Mouse (Mus musculus) neural tube, embryonic 12.5 days (tissue): ENCODE measurements around the gene Lpar5. TPM values are rescaled to one million over a fixed set of nuclear protein-coding genes. Genes with fewer than 3 reads are reported as not detected.

Source experiments
- ATAC-seq: fragments of 200-750 bp; cut with Nextera tagmentation; 2 replicates; pipeline ENCODE4 v1.8.0; 2017; ENCODE audit warnings: low read depth, mild to moderate bottlenecking, moderate TSS enrichment, moderate library complexity; ENCODE audit not compliant: low FRiP score
- H3K27ac ChIP-seq: fragments of 300-500 bp; sonication (generic); 2 replicates; pipeline ENCODE4 v1.5.1; 2016
- H3K27me3 ChIP-seq: fragments of 300-500 bp; sonication (generic); replicated peaks from 2 replicates; pipeline ENCODE4 v1.6.1; 2016; ENCODE audit warnings: mild to moderate bottlenecking
- H3K36me3 ChIP-seq: fragments of 300-500 bp; sonication (generic); 2 replicates; pipeline ENCODE4 v1.6.1; 2016; ENCODE audit warnings: mild to moderate bottlenecking
- H3K4me1 ChIP-seq: fragments of 300-500 bp; sonication (generic); 2 replicates; pipeline ENCODE4 v1.6.1; 2016
- H3K4me2 ChIP-seq: fragments of 300-500 bp; sonication (generic); replicated peaks from 2 replicates; pipeline ENCODE4 v1.6.1; 2016; ENCODE audit warnings: mild to moderate bottlenecking
- H3K4me3 ChIP-seq: fragments of 300-500 bp; sonication (generic); 2 replicates; pipeline ENCODE4 v1.5.1; 2016
- H3K9ac ChIP-seq: fragments of 300-500 bp; sonication (generic); 2 replicates; pipeline ENCODE4 v1.6.1; 2016; ENCODE audit warnings: mild to moderate bottlenecking
- H3K9me3 ChIP-seq: fragments of 300-500 bp; sonication (generic); 2 replicates; pipeline ENCODE4 v1.6.1; 2016; ENCODE audit warnings: mild to moderate bottlenecking
- WGBS: fragments of 180-500 bp; shearing (Covaris S2); methylation state at CpG from one replicate; pipeline ENCODE4 v1.1.7; 2016; 5-methylcytosine and 5-hydroxymethylcytosine counted together
- polyA plus RNA-seq: library from polyadenylated mRNA; unstranded; fragments of >200 nt; fragmentation: Nextera tagmentation; extraction: Ambion mirVana; gene quantifications from 2 replicates; pipeline ENCODE4 v1.2.1, GENCODE M21; 2016

The Lpar5 gene
- polyA plus RNA-seq, 1 experiment from 2014 or later, result 0.32 TPM

- Histone ChIP-seq H3K27me3 (no peaks in the 10 kb centered on the region), H3K4me3 (peak overlapping the region; percentile 99), H3K36me3 (peaks cover 52% of the 10 kb centered on the region), H3K9me3 (no peaks in the 10 kb centered on the region), H3K4me2 (peak overlapping the region; percentile 65), H3K9ac (peak overlapping the region; percentile 97), H3K27ac (peak overlapping the region; percentile 6), H3K4me1 (peaks cover 31% of the 10 kb centered on the region)
- 76% methylated on average over 3 of the region's 3 CpGs for WGBS
- ATAC-seq, result no peak
Observed at GRCm38 (mm10) chr6:125098513-125098912, 30.8 kb downstream of the Lpar5 start.

GRCm38 (mm10) chr6:125099421-125099971 lies 31.8 kb downstream of the Lpar5 start:
- H3K27me3 ChIP-seq, result no peaks in the 10 kb centered on the region
- H3K4me1 ChIP-seq, result peaks cover 31% of the 10 kb centered on the region
- ATAC-seq, result no peak
- peak overlapping the region; percentile 99 for H3K4me3 ChIP-seq
- H3K9me3 ChIP-seq, result no peaks in the 10 kb centered on the region
- peak overlapping the region; percentile 60 for H3K27ac ChIP-seq
- H3K36me3 ChIP-seq, result peaks cover 59% of the 10 kb centered on the region
- peak overlapping the region; percentile 65 for H3K4me2 ChIP-seq
- 46% methylated on average over 5 of the region's 5 CpGs for WGBS
- peak overlapping the region; percentile 48 for H3K9ac ChIP-seq

GRCm38 (mm10) chr6:125101444-125101843 lies 33.7 kb downstream of the Lpar5 start:
- 90% methylated on average over 9 of the region's 9 CpGs for WGBS
- ATAC-seq, result no peak
- H3K36me3 ChIP-seq, result peaks cover 78% of the 10 kb centered on the region
- no peak overlapping the region for H3K27ac ChIP-seq
- H3K27me3 ChIP-seq, result no peaks in the 10 kb centered on the region
- H3K4me3 ChIP-seq, result no peak overlapping the region
- no peak overlapping the region for H3K4me2 ChIP-seq
- H3K9me3 ChIP-seq, result no peaks in the 10 kb centered on the region
- peaks cover 31% of the 10 kb centered on the region for H3K4me1 ChIP-seq
- H3K9ac ChIP-seq, result no peak overlapping the region

GRCm38 (mm10) chr6:125104223-125104622 lies 36.5 kb downstream of the Lpar5 start:
- H3K4me2 ChIP-seq, result no peak overlapping the region
- no peak overlapping the region for H3K27ac ChIP-seq
- peaks cover 95% of the 10 kb centered on the region for H3K36me3 ChIP-seq
- 97% methylated on average over 4 of the region's 4 CpGs for WGBS
- H3K4me1 ChIP-seq, result peaks cover 15% of the 10 kb centered on the region
- ATAC-seq, result no peak
- H3K9ac ChIP-seq, result no peak overlapping the region
- no peaks in the 10 kb centered on the region for H3K27me3 ChIP-seq
- no peaks in the 10 kb centered on the region for H3K9me3 ChIP-seq
- no peak overlapping the region for H3K4me3 ChIP-seq

GRCm38 (mm10) chr6:125107705-125108104 lies 40.0 kb downstream of the Lpar5 start:
- WGBS, result 96% methylated on average over 2 of the region's 2 CpGs
- no peak for ATAC-seq
- H3K4me3 ChIP-seq, result no peak overlapping the region

GRCm38 (mm10) chr6:125109371-125109770 lies 41.7 kb downstream of the Lpar5 start:
- H3K27me3 ChIP-seq, result no peaks in the 10 kb centered on the region

More at GRCm38 (mm10) chr6:125107705-125108104, 40.0 kb downstream of the Lpar5 start:
- H3K36me3 ChIP-seq, result peaks cover 95% of the 10 kb centered on the region
- no peak overlapping the region for H3K27ac ChIP-seq
- no peak overlapping the region for H3K4me2 ChIP-seq
- H3K27me3 ChIP-seq, result no peaks in the 10 kb centered on the region
- H3K9ac ChIP-seq, result no peak overlapping the region
- H3K4me1 ChIP-seq, result no peaks in the 10 kb centered on the region
- H3K9me3 ChIP-seq, result no peaks in the 10 kb centered on the region

GRCm38 (mm10) chr6:125110927-125111326 lies 43.2 kb downstream of the Lpar5 start:
- Histone ChIP-seq H3K4me2 (no peak overlapping the region), H3K4me3 (no peak overlapping the region), H3K9me3 (no peaks in the 10 kb centered on the region), H3K9ac (no peak overlapping the region), H3K4me1 (no peaks in the 10 kb centered on the region), H3K27ac (no peak overlapping the region), H3K27me3 (no peaks in the 10 kb centered on the region), H3K36me3 (peaks cover 97% of the 10 kb centered on the region)
- ATAC-seq, result no peak
- 94% methylated on average over 7 of the region's 7 CpGs for WGBS

More at GRCm38 (mm10) chr6:125109371-125109770, 41.7 kb downstream of the Lpar5 start:
- Histone ChIP-seq H3K4me1 (no peaks in the 10 kb centered on the region), H3K9ac (no peak overlapping the region), H3K9me3 (no peaks in the 10 kb centered on the region), H3K4me2 (no peak overlapping the region), H3K4me3 (no peak overlapping the region), H3K36me3 (peaks cover 100% of the 10 kb centered on the region), H3K27ac (no peak overlapping the region)
- ATAC-seq, result no peak
- 89% methylated on average over 14 of the region's 14 CpGs for WGBS

- Histone ChIP-seq H3K27ac (no peak overlapping the region), H3K9ac (no peak overlapping the region), H3K36me3 (peaks cover 96% of the 10 kb centered on the region), H3K4me3 (no peak overlapping the region), H3K27me3 (no peaks in the 10 kb centered on the region), H3K4me2 (no peak overlapping the region), H3K9me3 (no peaks in the 10 kb centered on the region), H3K4me1 (no peaks in the 10 kb centered on the region)
- 96% methylated on average over 11 of the region's 11 CpGs for WGBS
- ATAC-seq, result no peak
Observed at GRCm38 (mm10) chr6:125112553-125112952, 44.8 kb downstream of the Lpar5 start.

- no peaks in the 10 kb centered on the region for H3K27me3 ChIP-seq
- no peak overlapping the region for H3K4me3 ChIP-seq
- no peak overlapping the region for H3K27ac ChIP-seq
- H3K9ac ChIP-seq, result no peak overlapping the region
- no peaks in the 10 kb centered on the region for H3K9me3 ChIP-seq
- no peak for ATAC-seq
- H3K36me3 ChIP-seq, result peaks cover 90% of the 10 kb centered on the region
- no peaks in the 10 kb centered on the region for H3K4me1 ChIP-seq
- no peak overlapping the region for H3K4me2 ChIP-seq
- WGBS, result 94% methylated on average over 8 of the region's 8 CpGs
Observed at GRCm38 (mm10) chr6:125119387-125119786, 51.7 kb downstream of the Lpar5 start.

GRCm38 (mm10) chr6:125128724-125129123 lies 61.0 kb downstream of the Lpar5 start:
- H3K9me3 ChIP-seq, result no peaks in the 10 kb centered on the region
- no peak overlapping the region; the same call in 1 of the 2 replicates for H3K27ac ChIP-seq
- H3K4me1 ChIP-seq, result peaks cover 10% of the 10 kb centered on the region
- WGBS, result 90% methylated on average over 12 of the region's 12 CpGs
- no peak for ATAC-seq
- no peak overlapping the region for H3K9ac ChIP-seq
- no peak overlapping the region for H3K4me2 ChIP-seq
- peaks cover 68% of the 10 kb centered on the region for H3K36me3 ChIP-seq
- no peaks in the 10 kb centered on the region for H3K27me3 ChIP-seq
- H3K4me3 ChIP-seq, result no peak overlapping the region

- Histone ChIP-seq H3K36me3 (peaks cover 67% of the 10 kb centered on the region), H3K4me2 (no peak overlapping the region), H3K4me3 (no peak overlapping the region), H3K4me1 (peaks cover 10% of the 10 kb centered on the region), H3K9me3 (no peaks in the 10 kb centered on the region), H3K27ac (no peak overlapping the region), H3K27me3 (no peaks in the 10 kb centered on the region), H3K9ac (0 out of 2 replicates have a peak overlapping the region, but pooled peaks have one; percentile 8)
- WGBS, result 92% methylated on average over 20 of the region's 20 CpGs
- no peak for ATAC-seq
Observed at GRCm38 (mm10) chr6:125129710-125130402, 62.1 kb downstream of the Lpar5 start.

- peaks cover 10% of the 10 kb centered on the region for H3K4me1 ChIP-seq
- H3K9me3 ChIP-seq, result no peaks in the 10 kb centered on the region
- no peaks in the 10 kb centered on the region for H3K27me3 ChIP-seq
- H3K4me2 ChIP-seq, result peak within 1 kb of the TSS; percentile 95
- H3K36me3 ChIP-seq, result peaks cover 65% of the 10 kb centered on the region
- peak within 1 kb of the TSS; percentile 56 for H3K9ac ChIP-seq
- no peak within 1 kb of the TSS for H3K27ac ChIP-seq
- H3K4me3 ChIP-seq, result peak within 1 kb of the TSS; percentile 87
- ATAC-seq, result peak; percentile 95
- under 1% methylated on average over 66 of the region's 66 CpGs for WGBS
Observed at GRCm38 (mm10) chr6:125131302-125132156, 63.8 kb downstream of the Lpar5 start, which contains the start of gene Nop2. Nop2 (plus strand) TSS chr6:125131909.
